Mouse (Mus musculus): ENCODE data around the gene Rbms3.

Gene Rbms3

DNA sequence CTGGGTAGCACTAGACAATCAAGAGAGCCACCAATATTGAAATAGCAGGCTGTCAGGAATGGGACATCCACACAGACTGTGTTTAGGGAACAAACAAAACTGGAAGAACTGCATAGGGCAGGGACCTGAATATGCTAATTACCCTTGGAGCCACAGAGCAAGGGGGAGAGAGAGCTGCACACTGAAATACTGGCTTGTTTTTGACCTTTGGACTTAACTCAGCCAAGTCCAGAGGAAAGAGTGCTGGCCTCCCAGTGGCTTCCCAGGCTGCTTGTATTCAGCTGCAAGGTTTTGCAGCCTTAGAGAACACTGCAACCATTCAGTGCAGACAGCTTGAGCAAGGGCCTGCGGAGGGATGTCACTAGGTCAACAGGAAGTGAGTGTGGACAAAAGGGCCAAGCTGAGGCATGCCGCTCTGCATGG, 611.0 kb downstream of the Rbms3 start:
- in situ Hi-C loops (cut with MboI; ENCODE audit: unreplicated experiment in 2 of 2): no loop called here

DNA sequence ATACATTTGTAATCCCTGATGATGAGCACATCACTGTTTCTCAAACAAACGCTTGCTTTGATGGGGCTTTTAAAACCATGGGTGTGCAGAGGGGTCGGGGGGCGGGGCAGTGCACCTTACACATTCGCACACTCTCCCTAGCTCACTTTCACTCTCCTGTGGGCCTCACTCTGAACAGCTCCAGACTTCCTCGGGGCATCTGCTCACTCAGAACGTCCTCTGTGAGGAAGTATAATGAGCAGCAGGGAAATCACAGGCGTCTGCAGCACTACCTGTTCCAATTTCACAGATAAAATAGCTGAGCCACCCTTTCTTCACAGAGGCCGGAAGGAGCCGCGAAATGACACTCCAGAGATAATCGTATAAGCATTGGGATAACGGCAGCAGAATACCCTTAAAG, 611.4 kb downstream of the Rbms3 start:
- in situ Hi-C loops (cut with MboI; ENCODE audit: unreplicated experiment in 2 of 2): no loop called here

DNA sequence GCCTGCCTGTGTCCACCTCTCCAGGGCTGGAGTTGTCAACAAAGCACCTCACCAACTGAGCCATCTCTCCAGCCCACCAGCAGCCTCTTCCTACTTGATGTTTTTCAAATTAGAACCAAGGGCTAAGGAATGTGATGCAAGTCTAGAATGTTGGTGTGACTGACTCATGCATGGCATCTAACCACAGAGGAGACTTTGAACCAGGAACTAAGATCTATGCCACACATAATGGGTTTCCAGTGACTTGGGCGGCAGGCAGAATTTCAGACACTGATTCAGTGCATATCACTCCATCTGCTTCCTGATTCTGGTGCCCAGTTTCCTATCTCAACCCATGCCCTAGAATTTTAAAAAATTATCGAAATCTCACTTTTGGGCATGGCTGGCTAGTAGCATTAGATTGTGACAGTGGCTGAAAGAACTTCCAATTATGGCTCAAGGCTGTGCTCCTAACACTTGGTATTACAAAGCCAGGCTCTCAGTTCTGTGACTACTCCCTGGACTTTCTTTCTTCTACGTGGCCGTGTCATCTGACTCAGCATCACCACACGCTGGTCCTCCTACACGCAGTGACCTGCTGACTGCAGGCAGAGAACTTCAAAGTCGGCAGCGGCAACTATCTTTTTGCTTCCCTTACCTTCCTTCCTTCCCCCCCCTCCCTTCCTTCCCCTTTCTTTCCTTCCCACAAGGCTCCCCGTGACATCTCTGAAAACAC, 613.0 kb downstream of the Rbms3 start:
- in situ Hi-C loops (cut with MboI; ENCODE audit: unreplicated experiment in 2 of 2): no loop called here

DNA sequence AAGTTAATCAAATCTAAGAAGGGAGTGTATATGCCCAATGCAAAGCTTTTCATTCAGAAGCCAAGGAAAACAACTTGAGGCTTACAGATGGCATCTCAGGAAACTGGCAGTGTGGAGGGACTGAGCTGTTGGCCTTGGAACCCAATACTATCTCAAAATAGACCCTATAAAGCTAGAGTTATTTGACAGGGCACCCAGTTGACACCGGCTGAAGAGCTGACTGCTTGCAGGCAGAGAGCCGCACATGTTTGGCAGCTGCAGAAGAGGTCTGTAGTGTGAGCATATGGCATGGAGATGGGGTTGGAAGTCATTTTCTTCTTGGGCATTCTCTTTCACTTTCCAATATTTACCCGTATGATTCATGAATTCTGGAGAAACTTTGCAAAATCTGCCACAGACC, 616.3 kb downstream of the Rbms3 start:
- in situ Hi-C loops (cut with MboI; ENCODE audit: unreplicated experiment in 2 of 2): no loop called here

DNA sequence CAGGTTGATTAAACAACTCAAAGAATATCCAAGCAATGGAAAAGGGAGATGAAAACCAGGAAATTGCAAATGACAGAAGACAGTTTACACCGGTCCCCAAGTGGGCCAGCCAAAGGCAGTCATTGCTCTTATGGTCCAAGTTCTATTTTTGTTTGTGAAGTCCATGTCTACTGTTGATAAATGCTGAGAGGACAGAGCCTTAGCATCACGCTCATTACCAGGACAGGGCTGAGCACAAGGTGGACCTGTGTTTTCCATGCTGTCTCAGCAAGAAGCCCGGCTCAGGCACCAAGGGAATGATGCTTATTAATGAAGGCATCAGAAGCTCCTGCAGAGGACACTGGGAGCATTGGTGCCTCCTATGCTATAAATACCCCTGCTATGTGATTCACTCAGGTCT, 618.9 kb downstream of the Rbms3 start:
- in situ Hi-C loops (cut with MboI; ENCODE audit: unreplicated experiment in 2 of 2): no loop called here

DNA sequence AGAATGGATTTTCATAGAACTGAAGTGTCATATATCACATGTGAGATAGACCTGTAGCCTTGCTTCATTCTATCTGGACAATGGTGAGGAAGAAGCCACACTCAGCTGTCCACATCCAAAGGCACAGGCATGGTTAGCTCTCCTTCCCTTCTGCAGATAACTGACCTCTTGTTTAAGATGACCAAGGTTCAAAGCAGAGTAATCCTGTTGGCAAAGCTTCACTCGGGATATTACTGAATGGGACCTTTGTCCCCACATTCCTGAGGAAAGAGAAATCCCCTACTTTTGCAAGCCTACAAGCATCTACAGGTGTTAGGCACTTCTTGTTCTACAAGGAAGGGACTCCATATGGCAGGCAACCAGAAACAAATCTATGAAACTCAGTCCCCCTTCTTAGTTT, 621.5 kb downstream of the Rbms3 start:
- in situ Hi-C loops (cut with MboI; ENCODE audit: unreplicated experiment in 2 of 2): no loop called here

DNA sequence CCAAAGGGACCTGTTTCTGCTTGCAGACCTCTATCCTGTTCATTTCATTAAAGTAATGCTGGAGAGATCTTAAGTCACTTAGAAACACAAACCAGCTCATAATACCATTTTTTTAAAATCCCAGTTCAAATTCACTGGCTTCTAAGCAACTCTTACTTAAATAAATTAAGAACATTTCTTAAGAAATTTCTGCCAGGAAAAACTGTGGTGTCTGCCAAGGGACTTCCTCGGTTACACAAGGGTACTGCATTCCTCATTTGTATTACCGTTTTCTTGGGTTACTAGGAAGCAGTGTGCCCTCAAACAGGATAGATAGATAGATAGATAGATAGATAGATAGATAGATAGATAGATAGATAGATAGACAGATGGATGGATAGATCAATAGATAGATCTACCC, 627.6 kb downstream of the Rbms3 start:
- in situ Hi-C loops (cut with MboI; ENCODE audit: unreplicated experiment in 2 of 2): no loop called here

DNA sequence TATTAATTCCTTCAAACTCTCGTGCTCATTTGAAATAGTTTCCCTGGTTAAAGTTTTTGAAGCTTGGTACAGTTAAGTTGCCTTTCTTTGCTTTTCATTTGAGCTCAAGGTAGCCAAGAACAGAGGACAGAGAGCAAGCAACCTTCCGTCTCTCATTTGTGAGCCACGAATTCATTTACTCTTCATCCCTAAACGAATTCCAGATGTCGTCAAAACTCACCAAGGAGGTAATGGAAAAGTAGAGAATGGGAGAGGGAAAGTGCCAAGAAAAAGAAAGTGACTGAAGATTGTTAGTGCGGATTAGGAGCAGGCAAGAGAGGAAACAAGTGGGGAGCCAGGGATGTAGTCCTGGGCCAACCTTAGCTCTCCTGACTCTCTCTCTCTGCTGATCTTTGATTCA, 630.5 kb downstream of the Rbms3 start:
- in situ Hi-C loops (cut with MboI; ENCODE audit: unreplicated experiment in 2 of 2): no loop called here

DNA sequence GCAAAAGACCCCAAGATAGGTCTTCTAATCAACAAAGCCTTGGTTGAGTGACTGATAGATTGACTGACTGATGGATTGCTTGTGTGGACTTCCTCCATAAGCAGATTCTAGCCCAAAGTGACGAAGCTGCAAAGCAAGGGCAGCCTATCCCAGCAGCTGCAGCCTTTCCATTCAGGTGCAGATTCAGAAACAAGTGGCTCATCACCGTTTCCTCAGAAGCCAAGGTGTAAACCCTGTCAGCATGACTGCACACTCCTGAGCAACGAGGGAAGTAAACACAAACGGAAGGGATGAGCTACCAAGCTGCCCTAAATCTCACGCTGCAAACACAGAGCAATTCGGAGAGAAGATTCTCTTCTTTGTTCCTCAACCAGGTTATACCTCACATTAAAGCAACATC, 639.4 kb downstream of the Rbms3 start:
- in situ Hi-C loops (cut with MboI; ENCODE audit: unreplicated experiment in 2 of 2): no loop called here

DNA sequence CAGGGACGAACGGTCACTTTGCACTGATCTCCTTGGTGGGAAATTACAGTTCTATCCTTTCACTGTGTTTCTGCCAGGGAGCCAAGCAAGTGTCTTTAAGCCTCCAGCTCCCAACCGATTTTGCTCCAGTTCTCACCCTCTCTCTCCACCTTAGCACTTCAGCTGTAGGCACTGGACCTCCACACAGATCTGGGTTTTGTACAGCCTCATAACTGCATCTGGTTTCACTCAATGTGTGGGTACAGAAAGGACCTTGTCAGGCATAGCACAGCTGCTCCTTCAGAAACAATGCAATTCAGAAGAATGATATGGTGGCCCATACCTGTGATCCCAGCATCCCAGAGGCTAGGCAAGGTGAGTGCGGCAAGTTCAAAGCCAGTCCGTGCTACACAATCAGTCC, 648.9 kb downstream of the Rbms3 start:
- in situ Hi-C loops (cut with MboI; ENCODE audit: unreplicated experiment in 2 of 2): no loop called here

DNA sequence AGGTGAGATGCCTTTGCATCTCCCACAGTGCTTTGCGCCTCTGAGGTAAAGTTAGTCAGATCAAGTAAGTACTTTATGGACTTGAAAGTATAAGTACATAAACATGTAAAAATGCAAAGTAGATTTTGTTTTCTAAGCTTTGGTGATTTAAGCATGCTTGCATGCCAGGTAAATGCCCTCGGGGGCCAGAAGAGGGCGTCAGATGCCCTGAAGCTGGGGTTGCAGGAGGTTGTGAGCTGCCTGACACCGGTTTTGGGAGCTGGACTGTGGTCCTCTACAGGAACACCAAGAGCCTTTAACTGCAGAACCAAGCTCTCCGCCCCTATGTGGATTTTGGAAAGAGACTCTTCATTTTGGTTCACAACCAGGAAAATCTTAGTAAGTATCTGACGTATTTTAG, 652.3 kb downstream of the Rbms3 start:
- in situ Hi-C loops (cut with MboI; ENCODE audit: unreplicated experiment in 2 of 2): no loop called here

DNA sequence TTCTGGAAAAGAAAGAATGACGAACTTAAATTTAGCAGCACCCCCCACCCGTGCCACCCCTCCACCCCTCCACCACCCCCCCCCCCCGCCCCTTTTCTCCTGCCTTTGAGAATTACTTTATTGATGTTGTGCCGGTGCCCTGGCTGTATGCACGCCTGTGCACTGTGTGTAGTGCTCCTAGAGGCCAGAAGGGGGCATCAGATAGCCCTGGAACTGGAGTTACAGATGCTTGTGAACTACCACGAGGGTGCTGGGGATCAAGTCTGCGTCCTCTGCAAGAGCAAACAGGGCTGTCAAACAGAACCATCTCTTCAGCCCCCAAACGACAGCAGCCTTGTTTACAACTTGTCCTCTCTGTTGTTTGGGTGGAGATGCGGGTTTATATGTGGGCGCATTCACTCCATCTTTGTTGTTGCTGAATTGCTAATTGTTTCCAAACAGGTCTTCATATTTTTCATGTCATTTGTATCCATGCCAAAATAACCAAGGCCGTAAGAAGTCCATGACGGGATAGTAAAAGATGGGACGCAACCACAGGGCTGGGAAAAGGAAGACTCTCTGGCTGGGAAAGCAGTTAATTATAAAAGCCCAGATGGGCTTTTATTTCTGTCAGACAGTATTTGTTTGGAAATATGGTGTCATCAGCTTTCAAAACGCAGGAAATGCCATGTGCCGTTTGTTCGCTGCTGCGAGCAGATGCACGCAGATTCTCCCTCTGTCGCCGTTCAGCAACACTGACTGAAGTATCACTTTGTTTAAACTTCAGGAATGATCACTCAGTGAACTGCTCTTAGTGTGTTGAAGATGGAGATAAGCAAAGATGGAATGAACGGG, 652.9 kb downstream of the Rbms3 start:
- in situ Hi-C loops (cut with MboI; ENCODE audit: unreplicated experiment in 2 of 2): no loop called here

DNA sequence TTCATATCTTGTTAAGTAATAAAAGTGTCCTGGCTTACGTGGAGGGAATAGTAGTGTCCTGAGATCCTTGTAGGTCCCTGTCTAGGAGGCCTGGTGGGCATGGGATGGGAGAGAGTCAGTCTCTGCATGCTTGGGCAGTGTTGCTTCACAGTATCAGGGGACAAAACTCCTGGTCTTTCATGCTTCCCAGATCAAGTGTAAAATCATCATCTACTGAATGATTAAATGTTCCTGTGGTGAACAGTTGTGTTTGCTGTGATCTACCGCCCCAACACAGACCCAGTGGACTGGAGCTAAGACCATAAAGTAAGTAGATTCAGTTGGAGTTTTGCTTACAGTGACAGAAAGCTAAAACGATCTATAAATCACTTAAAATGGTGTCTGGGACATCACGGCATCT, 654.4 kb downstream of the Rbms3 start:
- in situ Hi-C loops (cut with MboI; ENCODE audit: unreplicated experiment in 2 of 2): no loop called here

DNA sequence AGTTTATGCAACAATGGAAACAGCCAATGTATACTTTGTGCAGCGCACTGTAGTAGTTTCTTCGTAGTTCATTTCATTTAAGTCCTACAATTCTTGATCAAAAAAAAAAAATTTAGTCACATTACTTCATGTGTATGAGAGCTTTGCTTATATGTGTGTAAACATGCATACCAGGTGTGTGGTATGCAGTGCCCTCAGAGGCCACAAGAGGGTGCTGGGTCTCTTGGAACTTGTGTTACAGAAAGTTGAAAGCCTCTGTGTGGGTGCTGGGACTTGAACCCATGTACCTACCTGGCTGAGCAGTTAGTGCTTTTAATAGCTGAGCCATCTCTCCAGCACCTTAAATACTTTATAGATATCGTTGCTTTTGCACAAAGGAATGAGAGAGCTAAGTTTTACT, 655.6 kb downstream of the Rbms3 start:
- in situ Hi-C loops (cut with MboI; ENCODE audit: unreplicated experiment in 2 of 2): no loop called here

DNA sequence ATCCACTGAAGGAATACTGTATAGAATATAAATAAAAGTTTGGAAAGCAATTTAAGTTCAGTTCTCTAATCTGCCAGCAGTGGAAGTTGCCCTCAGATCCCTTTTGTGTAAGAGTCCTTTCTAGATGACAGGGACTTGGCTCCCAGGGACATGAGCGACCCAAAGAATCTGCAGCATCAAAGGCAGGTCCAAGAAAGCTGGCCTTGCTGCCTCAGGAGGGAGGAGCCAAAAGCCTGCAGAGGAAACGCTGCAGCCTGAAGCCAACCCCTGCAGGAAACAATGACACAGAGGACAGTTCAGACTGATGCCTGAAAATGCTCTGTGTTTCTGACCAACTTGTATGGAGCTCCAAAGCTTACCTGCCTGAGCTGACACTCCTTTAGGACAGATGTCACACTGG, 656.1 kb downstream of the Rbms3 start:
- in situ Hi-C loops (cut with MboI; ENCODE audit: unreplicated experiment in 2 of 2): no loop called here

DNA sequence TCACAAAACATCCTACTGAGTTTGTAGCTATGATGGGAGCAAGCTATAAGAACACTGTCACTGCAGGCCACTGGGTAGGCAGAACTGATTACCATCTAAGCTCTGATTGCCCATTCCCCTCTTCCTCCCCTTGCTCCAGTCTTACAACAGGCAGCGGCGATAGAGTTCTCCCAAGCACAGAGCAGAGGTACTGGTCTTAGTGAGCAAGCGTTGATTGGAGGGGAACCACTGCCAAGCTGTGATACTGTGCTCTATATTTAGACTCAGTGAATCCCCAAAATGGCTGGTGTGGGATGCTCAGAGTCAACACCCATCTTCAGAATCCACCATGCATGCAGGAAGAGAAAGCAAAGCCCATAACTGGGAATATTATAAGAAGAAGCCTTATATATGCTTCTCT, 662.4 kb downstream of the Rbms3 start:
- in situ Hi-C loops (cut with MboI; ENCODE audit: unreplicated experiment in 2 of 2): no loop called here

DNA sequence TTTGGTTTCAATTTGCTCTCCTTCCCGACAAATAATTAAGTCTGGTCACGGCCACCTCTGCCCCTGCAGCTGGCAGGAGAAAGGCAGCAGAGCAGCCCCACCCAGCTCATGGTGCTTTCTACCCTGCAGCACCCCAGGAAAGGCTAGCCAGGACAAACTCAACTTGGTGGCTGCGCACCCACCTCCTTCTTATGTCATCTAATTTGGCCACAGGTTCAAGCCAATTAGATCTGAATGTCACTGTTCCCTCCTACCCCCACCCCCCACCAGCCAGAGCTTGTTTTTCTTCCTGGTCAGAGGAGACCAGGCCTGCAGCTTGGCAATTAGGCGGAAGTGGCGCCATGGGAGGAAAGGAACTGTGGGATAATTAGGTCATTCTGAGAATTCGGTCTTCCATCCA, 664.0 kb downstream of the Rbms3 start:
- in situ Hi-C loops (cut with MboI; ENCODE audit: unreplicated experiment in 2 of 2): no loop called here

DNA sequence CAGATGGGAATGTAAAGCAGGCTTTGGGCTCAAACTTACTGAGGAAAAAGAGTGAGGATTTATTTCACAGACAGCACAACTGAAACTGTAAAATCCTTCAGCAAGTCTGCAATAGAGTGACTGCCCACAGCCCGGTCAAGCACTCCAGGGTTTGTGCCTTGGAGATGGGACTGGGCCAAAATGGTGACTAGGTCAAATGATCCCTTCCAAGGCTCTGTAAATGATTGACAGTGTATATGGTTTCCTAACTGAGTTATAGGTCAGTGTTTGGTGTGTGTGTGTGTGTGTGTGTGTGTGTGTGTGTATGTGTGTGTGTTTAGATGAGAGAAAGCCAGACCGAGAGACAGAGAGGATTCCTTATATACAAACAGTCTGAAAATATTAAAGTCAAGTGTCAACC, 673.6 kb downstream of the Rbms3 start:
- in situ Hi-C loops (cut with MboI; ENCODE audit: unreplicated experiment in 2 of 2): no loop called here

DNA sequence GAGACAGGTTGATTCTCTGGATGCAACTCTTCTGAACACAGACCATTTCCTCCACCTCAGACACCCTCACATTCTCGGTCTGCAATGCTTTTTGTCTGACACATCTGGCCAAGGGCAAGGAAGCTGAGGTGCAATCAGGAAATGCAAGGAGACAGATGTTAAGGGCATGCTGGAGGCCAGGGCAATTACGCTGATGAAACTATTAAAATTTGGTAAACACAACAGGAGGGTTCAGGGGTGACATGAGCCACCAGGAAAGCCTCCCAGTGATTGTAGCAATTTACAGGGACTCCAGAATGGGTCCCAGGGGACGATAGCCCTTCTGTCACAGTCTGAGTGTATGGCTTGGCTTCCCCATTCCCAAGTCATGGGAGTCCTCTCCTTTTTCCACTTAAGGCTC, 681.5 kb downstream of the Rbms3 start:
- in situ Hi-C loops (cut with MboI; ENCODE audit: unreplicated experiment in 2 of 2): no loop called here

DNA sequence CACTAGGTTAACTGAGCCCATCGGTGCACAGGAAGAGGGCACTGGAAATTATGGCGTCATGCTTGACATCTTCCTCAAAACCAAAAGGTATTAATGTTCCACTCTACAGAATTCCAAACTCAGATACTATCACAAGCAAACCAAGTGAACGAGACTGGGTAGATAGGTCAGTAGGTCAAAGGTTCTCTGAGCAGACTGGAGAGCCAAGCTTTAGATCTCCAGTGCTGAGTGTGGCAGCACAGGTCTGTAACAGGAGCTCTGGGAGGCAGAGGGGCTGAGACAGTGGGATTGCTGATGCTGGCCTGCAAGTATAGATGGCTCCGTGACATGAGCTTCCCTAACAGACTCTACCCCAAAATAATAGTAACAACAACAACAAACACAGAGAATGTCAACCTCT, 682.3 kb downstream of the Rbms3 start:
- in situ Hi-C loops (cut with MboI; ENCODE audit: unreplicated experiment in 2 of 2): no loop called here

DNA sequence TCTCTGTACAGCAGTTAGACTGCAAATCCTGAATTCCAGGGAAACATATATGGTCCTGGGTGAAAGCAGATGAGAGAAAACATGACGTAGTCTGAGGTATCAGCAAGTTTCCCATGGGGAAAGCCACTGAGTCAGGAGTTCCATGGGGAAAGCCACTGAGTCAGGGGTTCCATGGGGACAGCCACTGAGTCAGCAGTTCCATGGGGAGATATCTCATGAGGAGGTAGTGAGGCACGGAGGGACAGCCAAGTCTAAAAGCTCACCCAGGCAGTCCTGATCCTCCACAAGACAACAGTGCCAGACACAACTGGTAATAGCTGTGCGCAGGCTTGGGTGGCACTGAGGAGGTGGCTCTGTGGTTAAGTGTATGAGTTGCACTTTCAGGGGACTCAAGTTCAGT, 682.9 kb downstream of the Rbms3 start:
- in situ Hi-C loops (cut with MboI; ENCODE audit: unreplicated experiment in 2 of 2): no loop called here

DNA sequence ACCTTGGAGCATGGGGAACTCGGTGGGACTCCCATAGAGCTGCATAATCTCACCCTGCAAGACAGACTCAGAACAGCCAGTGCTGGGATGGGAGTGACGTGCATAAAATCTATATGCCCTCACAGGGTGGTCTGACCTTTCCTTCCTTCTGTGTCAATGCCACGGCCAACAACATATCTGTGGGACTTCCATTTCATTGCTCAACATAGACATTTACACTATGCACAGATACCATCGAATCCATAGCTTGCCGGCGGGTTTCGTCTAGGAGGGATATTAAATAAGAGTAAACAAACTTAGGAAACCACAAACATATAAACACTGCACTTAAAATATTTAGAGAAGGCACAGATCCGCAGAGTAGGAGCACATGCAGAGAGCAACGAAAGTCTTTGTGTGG, 684.0 kb downstream of the Rbms3 start:
- in situ Hi-C loops (cut with MboI; ENCODE audit: unreplicated experiment in 2 of 2): no loop called here

Measured in v-Abl transformed pro-B cells (cell line).